Comparison of ENCODE assay signal across 14 mouse cellular contexts in genomic region chr5:100231574-100231973, GRCm38 (mm10).
"Had no signal": no experiment of that assay in that cellular context is flagged by ENCODE, and none has a peak within 500 bp of the region (broad histone marks: within the 10 kb centered on the region; RNA-seq: fewer than 3 reads in every experiment).

No protein-coding gene starts in this region.

- H3K4me1 ChIP-seq: stomach, embryonic 15.5 days had no signal

- H3K27me3 ChIP-seq: kidney, embryonic 15.5 days; limb, embryonic 15.5 days; liver, embryonic 12.5 days; stomach, embryonic 15.5 days had no signal

- ATAC-seq: intestine, embryonic 16.5 days; liver, embryonic 12.5 days had no signal

- H3K9ac ChIP-seq: kidney, embryonic 15.5 days; limb, embryonic 15.5 days; liver, embryonic 12.5 days; lung, embryonic 14.5 days; stomach, embryonic 15.5 days had no signal

- H3K9me3 ChIP-seq: limb, embryonic 15.5 days; liver, embryonic 12.5 days; stomach, embryonic 15.5 days had no signal

- H3K27ac ChIP-seq: kidney, embryonic 15.5 days; left cerebral cortex, adult 2 months; limb, embryonic 15.5 days; liver, embryonic 12.5 days; macrophage; stomach, embryonic 15.5 days had no signal

- H3K4me3 ChIP-seq: kidney, embryonic 15.5 days; left cerebral cortex, adult 2 months; limb, embryonic 15.5 days; liver, embryonic 12.5 days; stomach, embryonic 15.5 days had no signal

- DNase-seq: kidney, adult 2 months; kidney, postnatal 14 days; lung, embryonic 14.5 days; lung, postnatal 14 days; right cerebral cortex, postnatal 14 days; thymus, adult 2 months; thymus, postnatal 36 days had no signal

- H3K36me3 ChIP-seq: kidney, embryonic 15.5 days; limb, embryonic 15.5 days; liver, embryonic 12.5 days; stomach, embryonic 15.5 days had no signal

- H3K4me2 ChIP-seq: kidney, embryonic 15.5 days; limb, embryonic 15.5 days; liver, embryonic 12.5 days; lung, embryonic 14.5 days; stomach, embryonic 15.5 days had no signal
